In genomic region chr19:40611830-40612506, GRCm38 (mm10) we compare ENCODE assay signal across 8 mouse cellular contexts. TPM values are rescaled to one million over a fixed set of nuclear protein-coding genes. Genes with fewer than 3 reads are reported as not detected.
DNase-seq lines count a peak whose midpoint lies in the region; ATAC-seq and TF ChIP-seq lines count a peak whose summit lies in the region.

Gene Tctn3 (minus strand): TSS chr19:40612233.
Gene Entpd1 (plus strand): TSS chr19:40612366.

- peak within 1 kb of the TSS; percentile 78 for H3K9ac ChIP-seq in embryonic facial prominence, embryonic 13.5 days
- H3K9ac ChIP-seq in limb, embryonic 12.5 days (replicated peaks), result peak within 1 kb of the TSS; percentile 66
- H3K9ac ChIP-seq in midbrain, embryonic 15.5 days, result peak within 1 kb of the TSS; percentile 77

- H3K4me3 ChIP-seq in embryonic facial prominence, embryonic 13.5 days, result peak within 1 kb of the TSS; percentile 84
- peak within 1 kb of the TSS; percentile 97 for H3K4me3 ChIP-seq in kidney, adult 2 months (ENCODE audit: insufficient read depth, low read depth, low read length)
- peak within 1 kb of the TSS; percentile 74 for H3K4me3 ChIP-seq in limb, embryonic 12.5 days (replicated peaks)
- H3K4me3 ChIP-seq in midbrain, embryonic 15.5 days, result peak within 1 kb of the TSS; percentile 96
- peak within 1 kb of the TSS; percentile 74 for H3K4me3 ChIP-seq in spleen, adult 2 months (ENCODE audit: extremely low read depth, insufficient read depth, insufficient read length)

- peak within 1 kb of the TSS; percentile 85 for H3K4me2 ChIP-seq in embryonic facial prominence, embryonic 13.5 days
- peak within 1 kb of the TSS; percentile 79 for H3K4me2 ChIP-seq in limb, embryonic 12.5 days
- H3K4me2 ChIP-seq in midbrain, embryonic 15.5 days, result peak within 1 kb of the TSS; percentile 72

- no peaks in the 10 kb centered on the region for H3K9me3 ChIP-seq in embryonic facial prominence, embryonic 13.5 days
- no peaks in the 10 kb centered on the region for H3K9me3 ChIP-seq in limb, embryonic 12.5 days
- no peaks in the 10 kb centered on the region for H3K9me3 ChIP-seq in midbrain, embryonic 15.5 days

- DNase-seq in 3134 (ENCODE audit: extremely low read depth, insufficient read length, low spot score), result peak; percentile 99
- DNase-seq in adrenal gland, postnatal 36 days, result peak; percentile 97
- DNase-seq in heart, adult 18-20 months, result peak; percentile 97 to 98
- peak; percentile 98 for DNase-seq in kidney, adult 2 months
- peak; percentile 91 to 94 for DNase-seq in spleen, adult 2 months (ENCODE audit: low read depth in 1 of 2, low spot score in 2 of 2)

- no peak for TF ChIP-seq POLR2A in kidney, adult 2 months (IDR thresholded peaks at IDR 0.05; ENCODE audit: low read depth, low read length)
- no peak for TF ChIP-seq POLR2A in spleen, adult 2 months (IDR thresholded peaks at IDR 0.05; ENCODE audit: low read depth, low read length)

- no peak within 1 kb of the TSS for H3K27ac ChIP-seq in embryonic facial prominence, embryonic 13.5 days
- no peak within 1 kb of the TSS for H3K27ac ChIP-seq in kidney, adult 2 months (ENCODE audit: insufficient read depth, low read depth, low read length)
- H3K27ac ChIP-seq in limb, embryonic 12.5 days, result no peak within 1 kb of the TSS
- H3K27ac ChIP-seq in midbrain, embryonic 15.5 days, result peak within 1 kb of the TSS; percentile 74
- no peak within 1 kb of the TSS for H3K27ac ChIP-seq in spleen, adult 2 months (ENCODE audit: insufficient read depth, low read length)

- H3K4me1 ChIP-seq in embryonic facial prominence, embryonic 13.5 days, result peaks cover 7% of the 10 kb centered on the region
- H3K4me1 ChIP-seq in kidney, adult 2 months (ENCODE audit: control insufficient read depth, insufficient read depth, low read length), result 0 out of 2 replicates have a peak, but pooled peaks cover 5% of the 10 kb centered on the region
- peaks cover 5% of the 10 kb centered on the region for H3K4me1 ChIP-seq in limb, embryonic 12.5 days (replicated peaks)
- peaks cover 16% of the 10 kb centered on the region for H3K4me1 ChIP-seq in midbrain, embryonic 15.5 days
- peaks cover 4% of the 10 kb centered on the region; the same call in 1 of the 2 replicates for H3K4me1 ChIP-seq in spleen, adult 2 months (ENCODE audit: control insufficient read depth, insufficient read depth, insufficient read length)

- peak; percentile 95 for TF ChIP-seq CTCF in kidney, adult 2 months (conservative IDR thresholded peaks at IDR 0.05; ENCODE audit: insufficient read depth, insufficient read length, low read depth, low read length)
- TF ChIP-seq CTCF in spleen, adult 2 months (IDR thresholded peaks at IDR 0.05; ENCODE audit: extremely low read depth, insufficient read depth, insufficient read length, insufficient replicate concordance), result peak; percentile 93

- peaks cover 21% of the 10 kb centered on the region for H3K36me3 ChIP-seq in embryonic facial prominence, embryonic 13.5 days
- H3K36me3 ChIP-seq in kidney, adult 2 months (ENCODE audit: control insufficient read depth, insufficient read depth, low read length), result peaks cover 3% of the 10 kb centered on the region; the same call in 1 of the 2 replicates
- peaks cover 25% of the 10 kb centered on the region for H3K36me3 ChIP-seq in limb, embryonic 12.5 days
- H3K36me3 ChIP-seq in midbrain, embryonic 15.5 days (replicated peaks), result peaks cover 12% of the 10 kb centered on the region; the same call in 1 of the 2 replicates
- H3K36me3 ChIP-seq in spleen, adult 2 months (ENCODE audit: control insufficient read depth, insufficient read depth, low read length), result peaks cover 4% of the 10 kb centered on the region

- ATAC-seq in embryonic facial prominence, embryonic 13.5 days (ENCODE audit: insufficient number of reproducible peaks, insufficient read depth, low FRiP score, low TSS enrichment, low read depth), result peak; percentile 100
- peak; percentile 100 for ATAC-seq in limb, embryonic 12.5 days (ENCODE audit: insufficient number of reproducible peaks, insufficient read depth, low FRiP score, low TSS enrichment, low read depth)
- peak; percentile 100 for ATAC-seq in midbrain, embryonic 15.5 days (replicated peaks)

- H3K27me3 ChIP-seq in embryonic facial prominence, embryonic 13.5 days, result no peaks in the 10 kb centered on the region
- no peaks in the 10 kb centered on the region for H3K27me3 ChIP-seq in kidney, adult 2 months (replicated peaks; ENCODE audit: control insufficient read depth, insufficient read depth, low read length)
- no peaks in the 10 kb centered on the region for H3K27me3 ChIP-seq in limb, embryonic 12.5 days
- H3K27me3 ChIP-seq in midbrain, embryonic 15.5 days (replicated peaks), result no peaks in the 10 kb centered on the region
- H3K27me3 ChIP-seq in spleen, adult 2 months (ENCODE audit: control insufficient read depth, insufficient read depth, low read length), result no peaks in the 10 kb centered on the region

- under 1% methylated on average over 45 of the region's 45 CpGs for WGBS in embryonic facial prominence, embryonic 13.5 days
- under 1% methylated on average over 45 of the region's 45 CpGs for WGBS in kidney, adult 2 months
- under 1% methylated on average over 45 of the region's 45 CpGs for WGBS in limb, embryonic 12.5 days
- under 1% methylated on average over 45 of the region's 45 CpGs for WGBS in midbrain, embryonic 15.5 days
- WGBS in spleen, adult 2 months, result 1% methylated on average over 45 of the region's 45 CpGs

RNA-seq across cellular contexts. Expression of gene Tctn3, which starts in this region (rescaled TPM):
- 1 to 10 TPM; 5.1 to 5.5 TPM for total RNA-seq in adrenal gland, postnatal 36 days (2021)
- polyA plus RNA-seq in embryonic facial prominence, embryonic 13.5 days (2015; fragmentation: Nextera tagmentation; extraction: Ambion mirVana), result 14.8 and 17.0 TPM in 2 replicates
- 1 to 10 TPM; 7.1 to 7.2 TPM for total RNA-seq in heart, adult 18-20 months (2021)
- polyA plus RNA-seq in kidney, adult 2 months (2012; rRNA removed), result 8.6 and 8.9 TPM in 2 replicates
- polyA plus RNA-seq in limb, embryonic 12.5 days (2016; fragmentation: Nextera tagmentation; extraction: Ambion mirVana), result 12.6 and 13.6 TPM in 2 replicates
- polyA plus RNA-seq in midbrain, embryonic 15.5 days (2015; fragmentation: Nextera tagmentation; extraction: Ambion mirVana), result 15.5 and 15.6 TPM in 2 replicates
- polyA plus RNA-seq in spleen, adult 2 months (2012; rRNA removed), result 4.4 and 4.5 TPM in 2 replicates

RNA-seq across cellular contexts. Expression of gene Entpd1, which starts in this region (rescaled TPM):
- total RNA-seq in adrenal gland, postnatal 36 days (2021), result 10 to 100 TPM; 20.6 to 40.8 TPM
- 7.5 and 12.5 TPM in 2 replicates for polyA plus RNA-seq in embryonic facial prominence, embryonic 13.5 days (2015; fragmentation: Nextera tagmentation; extraction: Ambion mirVana)
- total RNA-seq in heart, adult 18-20 months (2021), result 10 to 100 TPM; 21.1 to 22.2 TPM
- 8.0 and 8.4 TPM in 2 replicates for polyA plus RNA-seq in kidney, adult 2 months (2012; rRNA removed)
- 5.4 and 6.5 TPM in 2 replicates for polyA plus RNA-seq in limb, embryonic 12.5 days (2016; fragmentation: Nextera tagmentation; extraction: Ambion mirVana)
- 8.8 and 9.5 TPM in 2 replicates for polyA plus RNA-seq in midbrain, embryonic 15.5 days (2015; fragmentation: Nextera tagmentation; extraction: Ambion mirVana)
- polyA plus RNA-seq in spleen, adult 2 months (2012; rRNA removed), result 9.1 and 10.5 TPM in 2 replicates
